Mouse (Mus musculus) kidney, postnatal 0 days (tissue): ENCODE measurements around the gene Il17rd. TPM values are rescaled to one million over a fixed set of nuclear protein-coding genes. Genes with fewer than 3 reads are reported as not detected.
A peak's percentile ranks its signal among the peaks of the same experiment; 100 is the strongest.

Experiments used
- ATAC-seq: fragments of 200-750 bp; cut with Nextera tagmentation; replicated peaks from 2 replicates; pipeline ENCODE4 v1.8.0; 2017; ENCODE audit warnings: low read depth, moderate number of reproducible peaks, moderate TSS enrichment, moderate library complexity; ENCODE audit not compliant: low FRiP score
- DNase-seq: peaks from one replicate; pipeline ENCODE4 v3.0.0-alpha.2; 2016; ENCODE audit warnings: low spot score
- H3K27ac ChIP-seq: fragments of 300-500 bp; sonication (generic); 2 replicates; pipeline ENCODE4 v1.5.1; 2014; ENCODE audit warnings: mild to moderate bottlenecking
- H3K27me3 ChIP-seq: fragments of 300-500 bp; sonication (generic); 2 replicates; pipeline ENCODE4 v1.6.1; 2014; ENCODE audit warnings: low read length, mixed read lengths; ENCODE audit not compliant: insufficient read depth
- H3K36me3 ChIP-seq: fragments of 300-500 bp; sonication (generic); 2 replicates; pipeline ENCODE4 v1.6.1; 2014; ENCODE audit warnings: low read length, mixed read lengths; ENCODE audit not compliant: insufficient read depth
- H3K4me1 ChIP-seq: fragments of 300-500 bp; sonication (generic); replicated peaks from 2 replicates; pipeline ENCODE4 v1.6.1; 2014; ENCODE audit warnings: antibody characterized with exemption, low read length, mixed read lengths; ENCODE audit not compliant: insufficient read depth
- H3K4me2 ChIP-seq: fragments of 300-500 bp; sonication (generic); 2 replicates; pipeline ENCODE4 v1.6.1; 2014; ENCODE audit warnings: mild to moderate bottlenecking, low read length, moderate library complexity, mixed read lengths
- H3K4me3 ChIP-seq: fragments of 300-500 bp; sonication (generic); replicated peaks from 2 replicates; pipeline ENCODE4 v1.5.1; 2014; ENCODE audit warnings: low read depth, low read length
- H3K9ac ChIP-seq: fragments of 300-500 bp; sonication (generic); 2 replicates; pipeline ENCODE4 v1.6.1; 2014; ENCODE audit warnings: low read depth, low read length
- H3K9me3 ChIP-seq: fragments of 300-500 bp; sonication (generic); replicated peaks from 2 replicates; pipeline ENCODE4 v1.6.1; 2016; ENCODE audit warnings: low read length, inconsistent platforms, mixed read lengths
- CTCF ChIP-seq: IDR thresholded peaks from 2 replicates; pipeline ENCODE4 v1.5.1; 2016; ENCODE audit warnings: antibody characterized with exemption, low read depth, mild to moderate bottlenecking, moderate library complexity
- WGBS: fragments of 180-500 bp; shearing (Covaris S2); extraction: QIAGEN DNeasy Blood & Tissue Kit; methylation state at CpG from one replicate; pipeline ENCODE4 v1.1.7; 2014; 5-methylcytosine and 5-hydroxymethylcytosine counted together
- polyA plus RNA-seq: library from polyadenylated mRNA; unstranded; fragments of >200 nt; fragmentation: Nextera tagmentation; extraction: Ambion mirVana; gene quantifications from 2 replicates; pipeline ENCODE4 v1.2.1, GENCODE M21; 2015

Gene Il17rd
- 3.9 TPM in 2 replicates for polyA plus RNA-seq

- Histone ChIP-seq H3K4me1 (peaks cover 14% of the 10 kb centered on the region), H3K4me3 (peak within 1 kb of the TSS; percentile 92), H3K27me3 (no peaks in the 10 kb centered on the region), H3K9me3 (no peaks in the 10 kb centered on the region), H3K9ac (peak within 1 kb of the TSS; percentile 85), H3K4me2 (peak within 1 kb of the TSS; percentile 98), H3K36me3 (no peaks in the 10 kb centered on the region), H3K27ac (peak within 1 kb of the TSS; percentile 87)
- WGBS, result 0% methylated on average over 28 of the region's 29 CpGs
- ATAC-seq (peak; percentile 91), DNase-seq (peak; percentile 97)
- TF ChIP-seq CTCF, result 0 out of 2 replicates have a peak, but pooled peaks have one; percentile 3
These were observed at the start of gene Il17rd for GRCm38 (mm10) chr14:27038783-27039182. Gene Il17rd, plus strand, starts transcription at chr14:27038941.

DNA sequence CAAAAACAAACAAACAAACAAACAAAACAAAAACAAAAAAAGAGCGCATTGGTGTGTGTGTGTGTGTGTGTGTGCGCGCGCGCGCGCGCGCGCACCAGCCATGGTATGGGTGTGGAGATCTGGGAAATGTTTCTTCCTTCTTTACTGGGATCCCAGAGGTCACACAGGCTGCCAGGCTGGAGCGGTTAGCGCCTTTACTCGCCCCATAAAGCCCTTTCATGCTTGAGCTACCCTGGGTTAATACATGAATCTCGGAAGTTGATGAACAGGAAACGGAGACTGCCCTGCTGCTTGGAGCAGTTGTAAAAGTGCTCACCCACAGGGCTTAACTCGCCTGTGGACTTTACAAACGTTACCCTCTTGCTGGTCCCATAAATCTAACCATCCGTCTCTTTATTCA is 47.1 kb upstream of the Il17rd start:
- 31% methylated on average over 18 of the region's 18 CpGs for WGBS
- Histone ChIP-seq H3K27ac (peak overlapping the region; percentile 47; the same call in 1 of the 2 replicates), H3K4me2 (no peak overlapping the region), H3K36me3 (no peaks in the 10 kb centered on the region), H3K27me3 (no peaks in the 10 kb centered on the region), H3K9me3 (no peaks in the 10 kb centered on the region), H3K4me1 (peaks cover 8% of the 10 kb centered on the region), H3K9ac (no peak overlapping the region), H3K4me3 (no peak overlapping the region)
- TF ChIP-seq CTCF, result no peak
- peak; percentile 76 for ATAC-seq
- DNase-seq, result peak; percentile 80

GRCm38 (mm10) chr14:26993427-26993826 is 45.3 kb upstream of the Il17rd start:
- ATAC-seq (no peak), DNase-seq (peak; percentile 55)
- Histone ChIP-seq H3K27ac (peak overlapping the region; percentile 68; the same call in 1 of the 2 replicates), H3K9me3 (no peaks in the 10 kb centered on the region), H3K4me1 (peaks cover 8% of the 10 kb centered on the region), H3K9ac (no peak overlapping the region), H3K27me3 (no peaks in the 10 kb centered on the region), H3K4me3 (no peak overlapping the region), H3K36me3 (no peaks in the 10 kb centered on the region), H3K4me2 (no peak overlapping the region)
- WGBS, result 26% methylated on average over 3 of the region's 3 CpGs
- no peak for TF ChIP-seq CTCF

DNA sequence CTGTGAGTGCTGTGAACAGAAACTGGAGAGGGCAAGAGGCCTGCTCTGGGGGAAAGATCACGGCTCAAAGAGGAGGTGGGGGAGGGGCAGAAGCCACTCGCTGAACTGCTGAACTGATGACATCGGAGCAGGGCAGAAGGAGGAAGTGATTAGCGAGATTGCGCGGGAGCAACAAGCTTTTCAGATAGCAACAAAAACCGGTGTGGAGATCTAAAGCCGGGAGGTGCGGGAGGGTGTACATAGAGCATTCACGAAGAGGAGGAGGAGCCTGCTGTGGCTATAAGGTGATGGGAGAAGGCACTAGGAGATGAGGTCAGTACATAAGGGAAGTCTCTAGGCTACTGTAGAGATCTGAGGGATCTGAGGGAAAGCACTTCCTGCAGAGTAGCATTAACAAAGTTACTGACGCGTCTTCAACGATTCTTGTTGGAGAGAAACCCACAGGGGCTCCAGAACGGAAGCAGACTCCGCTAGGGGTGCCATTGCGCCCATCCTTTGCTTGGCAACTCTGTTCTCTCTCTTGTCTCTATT is 44.5 kb upstream of the Il17rd start, which contains the start of gene Hesx1:
TSS of gene Hesx1 (plus strand) at position 206 of the 531 bp plus-strand sequence.
- peak within 1 kb of the TSS; percentile 42; the same call in 1 of the 2 replicates for H3K9ac ChIP-seq
- peak within 1 kb of the TSS; percentile 61 for H3K4me2 ChIP-seq
- 10% methylated on average over 16 of the region's 16 CpGs for whole genome bisulfite sequencing
- peak within 1 kb of the TSS; percentile 68 for H3K27ac ChIP-seq
- peak; percentile 46; the same call in 1 of the 2 replicates for TF ChIP-seq CTCF
- H3K4me1 ChIP-seq, result peaks cover 8% of the 10 kb centered on the region
- H3K27me3 ChIP-seq, result no peaks in the 10 kb centered on the region
- DNase-seq, result peak; percentile 78
- H3K36me3 ChIP-seq, result no peaks in the 10 kb centered on the region
- peak; percentile 75 for ATAC-seq
- peak within 1 kb of the TSS; percentile 24 for H3K4me3 ChIP-seq
- H3K9me3 ChIP-seq, result no peaks in the 10 kb centered on the region

DNA sequence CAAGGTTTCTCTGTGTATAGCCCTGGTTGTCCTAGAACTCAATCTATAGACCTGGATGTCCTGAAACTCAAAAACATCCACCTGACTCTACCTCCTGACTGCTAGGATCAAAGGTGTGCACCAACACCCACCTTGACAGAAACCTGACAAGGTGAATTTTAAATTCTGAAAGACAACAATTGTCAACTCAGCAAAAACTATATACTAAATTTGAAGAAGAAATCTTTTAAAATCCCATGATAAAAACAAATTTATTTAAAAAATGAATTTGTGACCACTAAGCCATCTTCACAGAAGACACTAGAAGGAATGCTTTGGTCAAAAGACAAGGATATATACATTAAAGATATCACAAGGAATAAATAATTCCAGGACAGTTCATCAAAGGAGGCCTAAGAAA is 42.5 kb upstream of the Il17rd start:
- DNase-seq, result no peak

GRCm38 (mm10) chr14:27000386-27000785 is 38.4 kb upstream of the Il17rd start:
- TF ChIP-seq CTCF, result no peak
- Histone ChIP-seq H3K4me1 (no peaks in the 10 kb centered on the region), H3K4me3 (0 out of 2 replicates have a peak overlapping the region, but pooled peaks have one; percentile 1), H3K27ac (no peak overlapping the region), H3K4me2 (peak overlapping the region; percentile 38; the same call in 1 of the 2 replicates), H3K36me3 (no peaks in the 10 kb centered on the region), H3K9me3 (no peaks in the 10 kb centered on the region), H3K9ac (no peak overlapping the region), H3K27me3 (no peaks in the 10 kb centered on the region)
- DNase-seq (no peak), ATAC-seq (no peak)
- 3% methylated on average over 11 of the region's 11 CpGs for WGBS

More for the DNA sequence above, 42.5 kb upstream of the Il17rd start:
- Histone ChIP-seq H3K4me1 (peaks cover 8% of the 10 kb centered on the region), H3K36me3 (no peaks in the 10 kb centered on the region), H3K9me3 (no peaks in the 10 kb centered on the region), H3K4me2 (no peak overlapping the region), H3K27me3 (no peaks in the 10 kb centered on the region), H3K9ac (no peak overlapping the region), H3K27ac (no peak overlapping the region), H3K4me3 (no peak overlapping the region)
- no peak for TF ChIP-seq CTCF
- no peak for ATAC-seq
